Mouse (Mus musculus) ovary, postnatal 36 days (tissue): ENCODE data around the gene Cask.

Experiments
- DNase-seq: peaks from one replicate; pipeline ENCODE4 v3.0.0; 2022; ENCODE audit warnings: low spot score, mixed read lengths

The Cask gene

GRCm38 (mm10) chrX:13518019-13518418 is 333.1 kb downstream of the Cask start:
- no peak for DNase-seq

GRCm38 (mm10) chrX:13516451-13516850 is 334.7 kb downstream of the Cask start:
- DNase-seq = no peak

DNA sequence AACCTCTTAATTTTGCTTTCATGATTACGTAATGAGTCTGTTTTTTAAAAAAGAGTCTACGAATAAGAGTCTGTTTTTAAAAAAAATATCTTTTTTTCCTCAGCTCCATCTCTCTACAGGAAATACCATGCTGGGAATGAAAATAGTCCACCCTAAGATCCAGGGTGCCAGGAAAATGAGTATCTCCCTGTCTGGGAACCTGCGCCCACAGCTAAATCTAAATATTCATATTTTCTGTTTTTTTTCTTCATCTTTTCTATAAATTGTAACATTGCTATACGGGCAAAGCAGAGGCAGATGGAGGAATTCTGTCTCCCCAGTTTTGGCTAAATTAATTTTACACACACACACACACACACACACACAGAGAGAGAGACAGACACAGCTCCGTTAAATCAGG is 337.3 kb downstream of the Cask start:
- DNase-seq = no peak

GRCm38 (mm10) chrX:13513127-13513526 is 338.0 kb downstream of the Cask start:
- no peak for DNase-seq

GRCm38 (mm10) chrX:13506376-13506775 is 344.8 kb downstream of the Cask start:
- DNase-seq = no peak

DNA sequence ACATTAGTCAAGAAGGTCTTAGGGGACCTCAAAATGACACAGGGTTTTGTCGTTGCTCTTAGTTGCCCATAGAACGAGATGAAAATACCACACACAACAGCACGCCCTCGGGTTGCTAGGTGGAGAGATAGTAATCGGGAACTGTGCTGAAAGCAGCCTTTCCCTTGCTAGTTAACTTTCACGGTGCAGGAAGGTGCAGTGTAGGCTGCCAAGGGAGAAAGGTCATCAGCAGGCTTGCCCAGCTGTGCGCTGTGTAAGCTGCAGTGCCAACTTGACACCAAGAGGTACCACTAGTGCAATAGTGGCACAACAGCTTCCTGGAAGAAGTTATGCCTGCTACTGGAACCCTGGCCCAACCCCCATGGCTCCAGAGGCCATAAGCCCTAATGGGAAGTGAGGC is 346.8 kb downstream of the Cask start:
- DNase-seq = no peak

DNA sequence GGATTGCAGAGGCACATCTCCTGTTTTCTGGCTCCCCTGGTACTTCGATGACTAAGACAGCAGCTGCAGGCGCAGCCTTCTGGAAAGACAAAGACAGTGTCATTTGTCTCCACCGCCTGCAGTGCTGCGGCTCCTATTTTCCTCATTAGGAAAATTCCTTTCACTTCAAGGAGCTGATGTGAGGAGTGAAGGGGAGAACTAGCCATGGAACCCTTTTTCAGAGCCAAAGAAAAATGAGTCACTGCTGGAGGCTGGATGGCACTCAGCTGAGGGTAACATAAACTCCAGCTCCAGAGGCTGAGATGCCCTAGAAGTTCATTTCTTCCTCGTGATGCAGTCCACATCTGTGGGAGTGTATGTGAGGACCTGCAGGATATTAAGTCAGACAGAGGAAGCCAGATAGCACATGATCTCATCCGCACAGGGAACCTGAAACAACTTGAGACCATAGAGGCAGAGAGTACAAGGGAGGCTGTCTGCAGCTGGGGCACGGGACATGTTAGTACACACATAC is 348.2 kb downstream of the Cask start:
- DNase-seq = no peak

- DNase-seq = no peak
Observed at GRCm38 (mm10) chrX:13500284-13500683, 350.9 kb downstream of the Cask start.

- no peak for DNase-seq
Observed at GRCm38 (mm10) chrX:13494892-13495703, 356.1 kb downstream of the Cask start.

DNA sequence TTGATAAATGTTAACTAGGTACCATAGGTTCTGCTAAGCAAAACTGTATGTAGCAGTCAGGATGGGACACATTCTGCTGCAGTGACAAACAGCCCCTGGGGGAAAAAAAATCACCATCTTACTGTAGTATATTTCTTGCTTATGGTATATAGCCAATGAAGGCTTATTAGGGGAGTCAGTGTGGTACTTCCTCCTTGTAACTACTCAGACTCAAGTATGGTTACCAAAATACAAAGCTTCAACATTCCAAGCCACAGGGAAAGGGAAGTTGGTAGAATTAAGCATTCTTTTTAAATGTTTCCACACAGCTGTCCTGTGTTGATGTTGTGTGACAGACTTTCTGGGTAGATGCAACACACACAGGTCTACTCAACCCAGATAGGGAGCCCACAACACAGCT is 358.2 kb downstream of the Cask start:
- DNase-seq = no peak

DNA sequence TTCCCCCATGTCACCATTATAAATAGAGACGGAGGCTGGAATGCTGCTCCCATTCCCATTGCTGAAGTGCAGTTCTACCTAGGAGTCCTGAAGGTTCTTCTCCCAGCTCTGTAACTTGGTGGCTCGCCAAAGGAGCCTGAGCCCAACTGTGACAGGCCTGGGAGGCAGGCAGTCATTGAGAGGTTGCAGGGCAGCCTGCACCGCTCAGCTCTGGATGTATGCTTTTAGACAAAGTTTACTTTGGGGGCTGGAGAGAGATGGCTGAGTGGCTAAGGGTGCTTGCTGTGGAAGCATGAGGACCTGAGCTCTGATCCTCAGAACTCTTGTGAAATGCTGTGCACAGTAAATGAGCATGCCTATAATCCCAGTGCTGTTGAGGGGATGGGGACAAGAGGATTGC is 360.2 kb downstream of the Cask start:
- no peak for DNase-seq

DNA sequence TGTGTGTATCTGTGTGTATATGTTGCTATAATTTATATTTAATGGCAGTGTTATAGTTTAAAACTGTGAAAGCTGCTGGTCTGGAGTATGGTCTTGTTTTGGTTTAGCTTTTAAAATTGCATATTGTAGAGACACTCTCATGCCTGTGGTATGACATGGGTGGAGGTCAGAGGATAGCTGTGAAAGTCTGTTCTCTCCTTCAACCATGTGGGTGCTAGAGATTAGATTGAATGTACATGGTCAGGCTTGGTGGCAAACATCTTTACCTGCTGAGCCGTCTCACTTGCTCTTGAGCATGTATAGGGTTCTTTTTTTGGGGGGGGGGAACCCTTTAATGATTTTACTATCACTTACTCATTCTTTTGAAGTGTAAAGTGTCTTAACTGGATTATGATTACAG is 361.4 kb downstream of the Cask start:
- no peak for DNase-seq

GRCm38 (mm10) chrX:13489001-13489400 is 362.2 kb downstream of the Cask start:
- DNase-seq = no peak

- DNase-seq = no peak
Observed at GRCm38 (mm10) chrX:13484447-13484846, 366.7 kb downstream of the Cask start.

GRCm38 (mm10) chrX:13482576-13482975 is 368.6 kb downstream of the Cask start:
- DNase-seq = no peak

DNA sequence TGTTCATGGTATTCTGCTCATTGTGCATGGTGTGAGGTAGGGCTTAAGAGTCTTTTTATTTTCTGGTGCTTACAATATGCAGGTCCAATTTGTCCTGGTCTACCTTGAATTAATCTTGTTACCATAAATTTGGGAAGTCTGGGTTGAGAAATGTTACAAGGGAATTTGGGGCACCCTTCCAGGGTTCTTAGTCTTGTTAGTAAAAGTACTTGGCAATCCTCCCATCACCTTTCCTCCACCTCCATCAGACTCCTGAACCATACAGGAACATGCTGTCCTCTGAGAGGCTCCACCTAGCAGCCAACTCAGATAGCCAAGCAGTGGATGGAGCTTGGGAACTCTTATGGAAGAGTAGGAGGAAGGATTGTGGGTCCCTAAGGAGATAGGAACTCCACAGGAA is 371.6 kb downstream of the Cask start:
- no peak for DNase-seq

- DNase-seq = no peak
Observed at GRCm38 (mm10) chrX:13478298-13478697, 372.9 kb downstream of the Cask start.

- DNase-seq = no peak
Observed at GRCm38 (mm10) chrX:13477596-13477995, 373.6 kb downstream of the Cask start.

- DNase-seq = no peak
Observed at GRCm38 (mm10) chrX:13475382-13475781, 375.8 kb downstream of the Cask start.

- DNase-seq = no peak
Observed at GRCm38 (mm10) chrX:13472751-13473225, 378.4 kb downstream of the Cask start.

- no peak for DNase-seq
Observed at GRCm38 (mm10) chrX:13471925-13472324, 379.2 kb downstream of the Cask start.

DNA sequence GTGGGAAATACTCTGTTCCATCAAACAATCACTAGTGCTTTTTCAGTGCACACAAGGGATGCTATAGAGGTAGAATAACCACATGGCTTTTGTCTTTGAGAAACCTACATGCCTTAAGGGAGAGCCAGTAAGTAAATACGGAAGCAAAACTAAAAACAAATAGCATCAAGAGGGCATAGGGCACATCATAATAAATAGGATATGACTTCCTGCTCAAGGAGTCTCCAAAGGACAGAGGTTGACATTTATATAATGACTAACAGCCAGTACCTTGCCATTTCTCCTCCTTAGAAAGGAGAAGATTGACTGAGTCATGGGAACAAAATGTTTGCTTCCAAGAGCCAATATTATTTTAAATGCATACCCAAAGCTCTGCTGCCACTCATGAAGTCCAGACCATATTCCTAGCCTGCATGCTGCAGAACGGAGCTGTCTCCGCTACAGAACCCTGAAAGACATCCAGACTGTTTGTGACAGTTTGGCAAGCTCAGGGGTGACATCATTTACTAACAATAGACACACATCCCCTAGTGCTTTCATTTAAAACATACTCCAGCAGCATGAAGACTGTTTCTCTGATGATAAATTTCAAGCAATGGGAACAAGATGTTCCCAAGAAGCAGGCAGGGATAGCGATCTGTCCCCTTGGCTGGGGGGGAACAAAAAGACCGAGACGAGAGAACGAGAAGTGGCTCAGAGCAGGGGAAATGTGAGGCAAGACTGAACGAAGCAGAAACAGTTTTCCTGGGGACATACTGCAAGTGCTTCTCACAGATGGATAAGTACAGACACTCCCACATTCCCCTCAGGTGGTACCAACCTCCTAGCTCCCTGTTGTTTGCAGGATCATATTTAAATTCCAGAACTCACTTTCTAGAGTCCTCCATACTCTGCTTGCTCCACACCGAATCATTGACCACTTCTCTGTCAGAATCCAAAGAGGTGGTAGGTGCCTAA is 381.7 kb downstream of the Cask start:
- no peak for DNase-seq

- DNase-seq = no peak
Observed at GRCm38 (mm10) chrX:13467121-13467571, 384.0 kb downstream of the Cask start.
